Mouse (Mus musculus) cerebellum, adult 9-11 months (tissue): ENCODE data around the gene Chd3.
"Not testable (repeated sequence)": the region's sequence is repeated elsewhere in the genome, so short reads cannot be mapped to it uniquely, and the experiment has no call there.

ENCODE experiments used
- DNase-seq: peaks from one replicate; pipeline ENCODE4 v3.0.0; 2022

Gene Chd3

GRCm38 (mm10) chr11:69318000-69318399 lies 51.2 kb downstream of the Chd3 start:
- DNase-seq: not testable (repeated sequence)

- no peak for DNase-seq
These were observed 52.8 kb downstream of the Chd3 start for GRCm38 (mm10) chr11:69316361-69316760.

GRCm38 (mm10) chr11:69311266-69311665 lies 57.9 kb downstream of the Chd3 start:
- no peak for DNase-seq

- no peak for DNase-seq
These were observed 63.2 kb downstream of the Chd3 start for GRCm38 (mm10) chr11:69306039-69306438.

GRCm38 (mm10) chr11:69305291-69305690 lies 63.9 kb downstream of the Chd3 start:
- no peak for DNase-seq

GRCm38 (mm10) chr11:69302817-69303216 lies 66.4 kb downstream of the Chd3 start:
- no peak for DNase-seq

GRCm38 (mm10) chr11:69298231-69298630 lies 71.0 kb downstream of the Chd3 start:
- no peak for DNase-seq

GRCm38 (mm10) chr11:69297799-69298198 lies 71.4 kb downstream of the Chd3 start:
- no peak for DNase-seq

- no peak for DNase-seq
These were observed 73.9 kb downstream of the Chd3 start for GRCm38 (mm10) chr11:69295286-69295685.
